Mouse (Mus musculus) right cerebral cortex, adult 2 months (tissue): Measurements from ENCODE around the gene Chp2.
"Not testable (repeated sequence)": the region's sequence is repeated elsewhere in the genome, so short reads cannot be mapped to it uniquely, and the experiment has no call there.

Experiments
- DNase-seq, 2 experiments: peaks; one replicate each; pipeline ENCODE4 v3.0.0; 2021 to 2022; ENCODE audit warnings: low spot score in 2 of 2

Gene Chp2

GRCm38 (mm10) chr7:122242260-122242659 is 23.0 kb downstream of the Chp2 start:
- DNase-seq: peak; percentile 49 to 54

DNA sequence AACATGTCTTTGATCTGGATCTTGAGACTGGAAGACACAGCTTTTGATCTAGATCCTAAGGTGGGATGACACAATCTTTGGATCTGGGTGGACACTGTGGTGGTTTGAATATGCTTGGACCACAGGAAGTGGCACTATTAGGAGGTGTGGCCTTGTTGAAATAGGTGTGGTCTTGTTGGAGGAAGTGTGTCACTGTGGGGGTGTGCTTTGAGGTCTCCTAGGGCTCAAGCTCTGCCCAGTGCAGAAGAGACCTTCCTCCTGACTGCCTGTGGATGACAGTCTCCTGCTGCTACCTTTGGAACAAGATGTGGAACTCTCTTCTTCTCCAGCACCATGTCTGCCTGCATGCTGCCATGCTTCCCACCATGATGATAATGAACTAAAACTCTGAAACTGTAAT is 23.4 kb downstream of the Chp2 start:
- not testable (repeated sequence) for DNase-seq

DNA sequence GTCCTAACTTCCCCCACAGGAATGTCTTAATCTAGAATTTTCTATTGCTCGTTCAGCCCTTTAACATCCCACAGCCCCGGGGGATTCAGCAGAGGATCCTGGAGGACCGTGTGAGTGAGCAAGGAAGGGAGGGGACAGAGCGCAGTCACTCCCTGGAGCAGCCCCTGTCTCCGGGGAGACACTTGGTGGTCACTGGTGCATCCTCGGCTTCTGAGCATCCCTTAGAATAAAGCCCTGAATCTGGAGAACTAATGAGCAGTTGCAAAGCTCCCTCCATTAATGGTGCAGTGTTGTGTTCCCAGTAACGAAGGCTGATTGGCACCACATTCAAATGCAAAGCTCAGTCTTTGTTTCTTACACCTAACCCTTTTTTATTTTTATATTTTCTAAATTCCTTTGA is 24.9 kb downstream of the Chp2 start:
- no peak for DNase-seq

GRCm38 (mm10) chr7:122244584-122244983 is 25.3 kb downstream of the Chp2 start:
- no peak for DNase-seq

GRCm38 (mm10) chr7:122245976-122246375 is 26.7 kb downstream of the Chp2 start:
- no peak for DNase-seq

- no peak for DNase-seq
These were observed 28.1 kb downstream of the Chp2 start for GRCm38 (mm10) chr7:122247254-122247864.

GRCm38 (mm10) chr7:122249321-122249821 is 30.1 kb downstream of the Chp2 start:
- DNase-seq: peak; percentile 63 to 65

GRCm38 (mm10) chr7:122251197-122252011 is 32.1 kb downstream of the Chp2 start:
- DNase-seq: peak; percentile 83 to 88

GRCm38 (mm10) chr7:122256722-122257121 is 37.4 kb downstream of the Chp2 start:
- no peak for DNase-seq

GRCm38 (mm10) chr7:122258521-122258920 is 39.2 kb downstream of the Chp2 start:
- no peak for DNase-seq

- DNase-seq: no peak
These were observed 40.8 kb downstream of the Chp2 start for GRCm38 (mm10) chr7:122260055-122260602.

- no peak for DNase-seq
These were observed 49.7 kb downstream of the Chp2 start for GRCm38 (mm10) chr7:122268983-122269486.

DNA sequence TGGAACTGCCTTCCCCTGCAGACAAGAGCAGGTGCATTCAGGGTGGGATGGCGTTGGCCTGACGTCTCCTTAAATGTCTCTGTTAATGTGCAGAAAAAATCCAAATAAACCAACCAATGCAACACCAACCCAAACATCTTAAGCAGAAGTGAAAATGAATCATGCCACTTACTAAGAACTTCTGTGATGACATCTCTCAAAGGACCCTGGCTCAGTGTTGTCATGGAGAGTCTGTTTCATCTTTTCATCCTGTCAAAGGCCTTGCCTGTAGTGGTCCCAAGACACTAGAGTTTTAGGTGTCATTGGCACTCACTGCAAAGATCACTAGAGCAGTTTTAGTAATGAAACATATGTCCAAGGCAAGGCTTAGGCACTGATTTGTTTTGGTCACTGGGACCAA is 53.0 kb downstream of the Chp2 start:
- DNase-seq: no peak
